Mouse (Mus musculus): ENCODE results near the gene Arfip2.

- TF ChIP-seq CTCF (IDR thresholded peaks at IDR 0.05; ENCODE audit: low read depth, low read length) (no peak), TAL1 (conservative IDR thresholded peaks at IDR 0.05; ENCODE audit: low read depth, low read length) (no peak), POLR2AphosphoS5 (IDR thresholded peaks at IDR 0.05; ENCODE audit: insufficient replicate concordance, low read depth, low read length) (no peak), GATA1 (IDR thresholded peaks at IDR 0.05; ENCODE audit: borderline replicate concordance, low read length) (no peak)
Measured at GRCm38 (mm10) chr7:105639304-105639703, 912 bp downstream of the Arfip2 start.

Measured in G1E (cell line).